Mouse (Mus musculus) G1E-ER4 (cell line): ENCODE data around the gene Olfr222. TPM values are rescaled to one million over a fixed set of nuclear protein-coding genes. Genes with fewer than 3 reads are reported as not detected.

Experiments used
- GATA1 ChIP-seq: IDR thresholded peaks from one replicate; pipeline ENCODE4 v1.8.0; 2012; ENCODE audit warnings: low read length, inconsistent platforms
- polyA plus RNA-seq: library from polyadenylated mRNA; stranded (reverse); fragments of >175 nt; gene quantifications from 2 replicates; pipeline ENCODE4 v1.2.3, GENCODE M21; 2012

Olfr222 gene
- polyA plus RNA-seq, 1 experiment, result not detected

DNA sequence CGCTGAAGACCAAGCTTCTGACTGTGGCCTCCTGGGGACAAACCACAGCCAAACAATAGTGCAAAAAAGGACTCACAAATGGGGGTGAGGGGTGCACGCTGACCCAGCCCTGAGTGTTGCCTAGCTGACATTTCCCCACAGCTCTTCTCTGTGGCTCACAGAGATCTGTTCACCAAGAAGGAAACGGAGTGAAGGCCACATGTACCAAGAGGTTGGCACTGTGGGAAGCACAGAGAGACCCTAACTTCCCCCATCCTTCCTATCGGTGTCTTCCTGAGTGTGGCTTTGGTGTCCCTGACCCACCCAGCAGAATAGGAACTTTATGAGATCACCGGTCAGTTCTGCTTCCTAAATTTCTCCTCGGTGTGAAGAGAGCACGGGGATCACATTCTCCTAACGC lies 21.5 kb downstream of the Olfr222 start:
- no peak for TF ChIP-seq GATA1

GRCm38 (mm10) chr11:59554127-59554526 lies 21.9 kb downstream of the Olfr222 start:
- TF ChIP-seq GATA1, result no peak

GRCm38 (mm10) chr11:59544005-59544404 lies 32.0 kb downstream of the Olfr222 start:
- no peak for TF ChIP-seq GATA1

- no peak for TF ChIP-seq GATA1
Observed at GRCm38 (mm10) chr11:59543376-59543775, 32.7 kb downstream of the Olfr222 start.

- TF ChIP-seq GATA1, result no peak
Observed at GRCm38 (mm10) chr11:59542442-59542841, 33.6 kb downstream of the Olfr222 start.

DNA sequence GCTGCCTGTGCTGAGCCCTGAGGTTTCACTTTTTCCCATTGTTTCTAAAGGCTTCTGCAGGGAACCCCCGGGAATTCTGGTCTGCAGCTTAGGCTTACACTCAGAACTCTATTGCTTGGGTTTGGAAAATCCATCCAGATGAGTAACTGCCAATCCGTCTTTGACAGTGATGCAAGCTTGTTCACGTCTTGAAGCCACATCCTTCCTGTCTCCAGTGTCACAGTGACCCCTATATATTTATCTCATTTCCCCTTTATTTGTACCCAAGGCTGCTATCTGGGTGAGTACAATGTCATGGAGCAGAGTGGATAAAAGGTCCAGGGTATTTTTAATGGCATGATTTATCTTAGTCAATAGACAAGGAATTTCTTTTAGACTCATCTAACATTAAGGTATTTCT lies 34.7 kb downstream of the Olfr222 start, which contains the start of gene Nlrp3:
Gene Nlrp3 (plus strand): TSS at position 245 of the 400 bp plus-strand sequence.
- TF ChIP-seq GATA1, result no peak

DNA sequence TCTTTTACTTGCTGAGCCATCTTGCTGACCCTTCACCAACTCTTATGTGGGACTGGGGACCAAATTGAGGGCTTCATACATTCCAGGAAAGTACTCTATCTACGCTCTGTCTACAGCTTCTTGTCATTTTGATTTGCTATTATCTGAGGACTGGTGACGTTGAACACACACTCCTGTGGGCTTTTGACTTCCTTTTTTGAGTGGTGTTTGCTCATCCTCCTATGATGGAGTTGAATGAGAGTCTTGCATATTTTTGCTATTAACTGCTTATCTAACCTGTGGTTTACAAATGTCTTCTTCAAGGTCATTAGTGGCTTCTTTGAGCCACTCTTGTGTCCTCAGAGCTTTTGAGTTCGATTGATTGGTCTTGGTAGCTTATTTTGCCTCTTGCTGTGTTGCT lies 35.9 kb downstream of the Olfr222 start:
- TF ChIP-seq GATA1, result no peak

DNA sequence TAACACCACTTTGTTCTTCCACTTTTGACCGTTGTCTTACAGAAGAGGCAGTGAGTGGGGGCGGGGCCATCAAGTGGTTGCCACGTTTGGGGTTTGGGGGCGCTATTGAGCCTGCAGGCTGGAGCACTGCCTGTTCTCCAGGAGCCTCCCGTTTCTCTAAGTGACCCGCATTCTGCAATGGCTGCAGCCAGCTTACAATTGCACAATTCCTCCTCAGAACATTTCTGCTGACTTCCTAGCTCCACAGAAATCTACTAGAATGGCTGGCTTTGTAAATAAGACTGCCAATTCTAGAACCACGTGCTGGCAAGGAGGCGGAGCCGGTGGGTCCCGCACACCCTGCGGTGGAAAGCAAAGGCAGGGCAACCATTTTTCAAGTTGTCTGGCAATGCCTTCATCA lies 37.6 kb downstream of the Olfr222 start:
- no peak for TF ChIP-seq GATA1

DNA sequence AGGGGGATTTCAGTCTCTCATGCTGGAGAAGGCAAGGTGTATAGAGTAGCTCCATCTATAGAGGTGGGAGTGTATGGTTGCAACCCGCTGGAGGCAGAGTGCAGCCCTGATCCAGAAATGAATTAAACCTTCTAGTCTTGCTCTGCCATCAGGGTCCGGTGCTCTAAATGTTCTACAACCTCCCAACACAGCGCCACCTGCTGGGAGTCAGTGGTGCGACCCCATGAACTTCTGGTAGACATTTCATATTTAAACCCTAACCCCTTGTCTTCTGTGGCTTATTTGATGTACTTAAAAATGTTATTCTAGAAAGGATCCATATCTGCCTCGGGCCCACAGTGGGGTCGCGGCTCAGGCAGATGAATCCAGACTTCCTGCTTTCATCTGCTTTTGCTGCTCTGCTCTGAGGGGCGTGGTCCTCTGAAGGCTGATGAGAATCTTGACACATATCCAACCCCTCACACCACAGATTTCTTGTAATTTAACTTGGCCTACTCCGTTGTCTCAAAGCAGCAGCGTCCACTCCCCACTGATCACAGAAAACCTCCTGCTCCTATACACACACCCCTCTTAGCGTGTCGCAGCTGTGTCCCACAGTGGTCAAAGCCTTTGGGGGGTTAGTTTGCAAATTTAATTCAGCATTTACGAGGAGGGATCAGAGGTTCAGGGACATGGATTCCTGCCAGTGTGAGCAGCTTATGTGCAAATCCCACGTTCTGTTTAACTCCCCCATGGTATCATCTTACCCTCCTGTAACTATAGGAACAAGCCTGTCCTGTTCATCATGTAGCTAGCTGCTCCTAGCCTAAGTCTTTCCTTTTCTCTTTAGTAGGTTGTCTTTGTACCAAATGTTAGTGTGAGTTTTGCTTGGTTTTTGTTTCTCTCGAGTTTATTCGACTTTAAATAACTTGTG lies 38.6 kb downstream of the Olfr222 start:
- no peak for TF ChIP-seq GATA1

- TF ChIP-seq GATA1, result no peak
Observed at GRCm38 (mm10) chr11:59531562-59531961, 44.5 kb downstream of the Olfr222 start.

DNA sequence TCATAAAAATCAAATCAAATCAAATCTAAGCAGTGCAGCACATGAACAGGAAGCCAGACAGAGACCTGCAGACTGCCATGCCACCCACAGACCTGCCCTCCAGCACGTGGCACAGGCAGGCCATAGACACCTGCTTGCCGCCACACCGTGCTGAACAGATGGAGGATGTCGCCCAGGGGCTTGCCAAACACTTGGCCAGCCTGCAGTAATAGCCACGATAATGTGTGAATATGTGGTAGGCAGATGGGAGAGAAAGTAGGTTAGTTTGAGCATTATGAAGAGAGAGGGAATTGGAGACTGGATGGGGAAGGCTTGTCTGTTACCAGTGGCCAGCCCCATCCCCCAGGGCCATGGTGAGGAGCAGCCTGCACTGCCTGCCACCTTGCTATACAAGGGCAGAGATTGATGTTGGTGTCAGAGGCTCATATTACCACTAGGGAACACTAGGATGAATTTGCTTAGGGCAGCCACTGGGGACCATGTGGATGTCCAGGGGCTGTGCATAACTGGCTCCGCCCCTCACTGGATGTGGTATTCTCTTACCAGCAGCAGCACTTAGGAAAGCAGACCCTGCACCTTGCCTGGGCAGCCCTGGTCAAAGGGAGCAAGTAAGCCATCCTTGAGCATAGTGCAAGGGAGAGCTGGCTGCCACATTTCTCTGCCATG lies 45.0 kb downstream of the Olfr222 start:
- no peak for TF ChIP-seq GATA1

- no peak for TF ChIP-seq GATA1
Observed at GRCm38 (mm10) chr11:59530221-59530620, 45.8 kb downstream of the Olfr222 start.

GRCm38 (mm10) chr11:59526472-59527080 lies 49.5 kb downstream of the Olfr222 start, which contains the start of gene Zkscan17:
Gene Zkscan17 (minus strand): TSS chr11:59526751.
- TF ChIP-seq GATA1, result no peak

DNA sequence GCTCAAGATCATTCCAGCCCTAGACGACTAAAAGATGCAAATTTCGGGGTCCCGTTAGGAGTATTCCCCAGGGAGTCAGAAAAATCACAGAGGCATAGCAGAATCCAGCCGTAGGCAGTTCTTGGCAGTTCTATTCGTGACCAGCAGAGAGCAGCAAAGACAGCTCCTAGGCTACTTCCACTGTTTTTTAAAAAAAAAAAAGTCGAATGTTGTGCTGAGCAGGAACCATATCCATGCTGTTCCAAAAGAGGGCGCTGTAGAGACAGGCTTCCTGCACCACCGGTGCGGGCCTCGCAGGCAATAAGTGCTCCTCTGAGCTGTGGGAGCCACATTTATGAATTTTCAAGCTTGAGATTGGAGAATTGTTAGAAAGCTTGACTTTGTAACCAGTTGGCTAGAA lies 50.8 kb downstream of the Olfr222 start:
- TF ChIP-seq GATA1, result no peak

DNA sequence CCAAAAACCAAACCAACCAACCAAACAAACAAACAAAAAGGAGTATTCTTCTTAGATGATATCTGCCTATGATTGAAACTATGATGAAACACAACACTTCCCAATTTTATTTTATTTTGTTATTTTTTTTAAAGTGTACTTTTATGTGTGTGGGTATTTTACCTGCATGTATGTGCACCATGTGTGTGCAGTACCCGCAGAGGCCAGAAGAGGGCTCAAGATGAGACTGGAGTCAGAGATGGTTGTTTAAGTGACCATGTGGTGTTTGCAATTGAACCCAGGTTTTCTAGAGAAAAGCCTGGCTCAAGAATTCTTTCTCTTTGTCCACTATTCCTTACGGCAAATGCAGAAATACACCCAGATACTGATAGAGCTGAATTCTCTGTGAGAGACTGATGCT lies 51.9 kb downstream of the Olfr222 start:
- no peak for TF ChIP-seq GATA1

Other genes with a start within 250 kb of the Olfr222 start
- not detected in 2 replicates for gene Prss38, start 200.6 kb downstream of the Olfr222 start, polyA plus RNA-seq
- gene Jmjd4, start 126.2 kb downstream of the Olfr222 start, polyA plus RNA-seq, result 9.9 and 12.4 TPM in 2 replicates
- gene Snap47, start 125.0 kb downstream of the Olfr222 start, polyA plus RNA-seq, result 9.7 and 14.5 TPM in 2 replicates
- gene Zfp867, start 103.8 kb downstream of the Olfr222 start, polyA plus RNA-seq, result 0.04 and 0.09 TPM in 2 replicates
- gene Zkscan17, start 49.5 kb downstream of the Olfr222 start, polyA plus RNA-seq, result 63.0 and 63.2 TPM in 2 replicates
- not detected in 2 replicates for gene Nlrp3, start 34.7 kb downstream of the Olfr222 start, polyA plus RNA-seq
- not detected in 2 replicates for gene Olfr223, start 17.1 kb upstream of the Olfr222 start, polyA plus RNA-seq
- gene Mprip, start 85.1 kb upstream of the Olfr222 start, polyA plus RNA-seq, result 48.1 and 53.1 TPM in 2 replicates
- not detected in 2 replicates for gene Pld6, start 211.4 kb upstream of the Olfr222 start, polyA plus RNA-seq
- 27.8 and 32.6 TPM in 2 replicates for gene Flcn, start 233.8 kb upstream of the Olfr222 start, polyA plus RNA-seq